Mouse (Mus musculus) liver, embryonic 12.5 days (tissue): Measurements from ENCODE around the gene Fars2. TPM values are rescaled to one million over a fixed set of nuclear protein-coding genes. Genes with fewer than 3 reads are reported as not detected.

Experiments used
- ATAC-seq: fragments of 200-750 bp; cut with Nextera tagmentation; 2 replicates; pipeline ENCODE4 v1.8.0; 2017; ENCODE audit warnings: moderate number of reproducible peaks, mild to moderate bottlenecking, moderate library complexity
- H3K27ac ChIP-seq: fragments of 300-500 bp; sonication (generic); 2 replicates; pipeline ENCODE4 v1.5.1; 2016; ENCODE audit warnings: mild to moderate bottlenecking
- H3K27me3 ChIP-seq: fragments of 300-500 bp; sonication (generic); replicated peaks from 2 replicates; pipeline ENCODE4 v1.6.1; 2016; ENCODE audit warnings: mild to moderate bottlenecking, moderate library complexity
- H3K36me3 ChIP-seq: fragments of 300-500 bp; sonication (generic); 2 replicates; pipeline ENCODE4 v1.6.1; 2016; ENCODE audit warnings: mild to moderate bottlenecking, moderate library complexity
- H3K4me1 ChIP-seq: fragments of 300-500 bp; sonication (generic); 2 replicates; pipeline ENCODE4 v1.6.1; 2016
- H3K4me2 ChIP-seq: fragments of 300-500 bp; sonication (generic); 2 replicates; pipeline ENCODE4 v1.6.1; 2016; ENCODE audit warnings: mild to moderate bottlenecking, moderate library complexity
- H3K4me3 ChIP-seq: fragments of 300-500 bp; sonication (generic); 2 replicates; pipeline ENCODE4 v1.5.1; 2016; ENCODE audit warnings: mild to moderate bottlenecking, moderate library complexity
- H3K9ac ChIP-seq: fragments of 300-500 bp; sonication (generic); 2 replicates; pipeline ENCODE4 v1.6.1; 2016; ENCODE audit warnings: mild to moderate bottlenecking, moderate library complexity
- H3K9me3 ChIP-seq: fragments of 300-500 bp; sonication (generic); replicated peaks from 2 replicates; pipeline ENCODE4 v1.6.1; 2016; ENCODE audit warnings: mild to moderate bottlenecking, moderate library complexity
- WGBS: fragments of 180-500 bp; shearing (Covaris S2); methylation state at CpG from one replicate; pipeline ENCODE4 v1.1.7; 2016; ENCODE audit not compliant: insufficient replicate concordance; 5-methylcytosine and 5-hydroxymethylcytosine counted together
- polyA plus RNA-seq: library from polyadenylated mRNA; unstranded; fragments of >200 nt; fragmentation: Nextera tagmentation; extraction: Ambion mirVana; gene quantifications from 2 replicates; pipeline ENCODE4 v1.2.1, GENCODE M21; 2016

Fars2 gene
- polyA plus RNA-seq, 1 experiment from 2014 or later = 31.0 TPM

GRCm38 (mm10) chr13:36276194-36276593 lies 159.0 kb downstream of the Fars2 start:
- H3K4me3 ChIP-seq = no peak overlapping the region
- peaks cover 4% of the 10 kb centered on the region; the same call in 1 of the 2 replicates for H3K4me1 ChIP-seq
- no peaks in the 10 kb centered on the region for H3K9me3 ChIP-seq
- 68% methylated on average over 2 of the region's 2 CpGs for WGBS
- no peaks in the 10 kb centered on the region for H3K36me3 ChIP-seq
- no peak for ATAC-seq
- no peak overlapping the region for H3K4me2 ChIP-seq
- H3K27me3 ChIP-seq = no peaks in the 10 kb centered on the region
- H3K27ac ChIP-seq = no peak overlapping the region
- H3K9ac ChIP-seq = no peak overlapping the region

GRCm38 (mm10) chr13:36282018-36282417 lies 164.8 kb downstream of the Fars2 start:
- 5% methylated on average over 6 of the region's 6 CpGs for WGBS
- no peak overlapping the region for H3K9ac ChIP-seq
- no peaks in the 10 kb centered on the region for H3K9me3 ChIP-seq
- H3K36me3 ChIP-seq = no peaks in the 10 kb centered on the region
- H3K4me2 ChIP-seq = no peak overlapping the region
- H3K27me3 ChIP-seq = no peaks in the 10 kb centered on the region
- no peak overlapping the region for H3K4me3 ChIP-seq
- no peak for ATAC-seq
- 0 out of 2 replicates have a peak, but pooled peaks cover 2% of the 10 kb centered on the region for H3K4me1 ChIP-seq
- H3K27ac ChIP-seq = no peak overlapping the region

- no peaks in the 10 kb centered on the region for H3K36me3 ChIP-seq
- ATAC-seq = no peak
- H3K4me2 ChIP-seq = no peak overlapping the region
- no peak overlapping the region for H3K4me3 ChIP-seq
- no peak overlapping the region for H3K9ac ChIP-seq
- no peak overlapping the region for H3K27ac ChIP-seq
- WGBS = 68% methylated on average over 7 of the region's 7 CpGs
- no peaks in the 10 kb centered on the region for H3K27me3 ChIP-seq
- H3K4me1 ChIP-seq = 0 out of 2 replicates have a peak, but pooled peaks cover 2% of the 10 kb centered on the region
- no peaks in the 10 kb centered on the region for H3K9me3 ChIP-seq
These were observed 165.8 kb downstream of the Fars2 start for GRCm38 (mm10) chr13:36282785-36283544.

- H3K4me2 ChIP-seq = no peak overlapping the region
- WGBS = 84% methylated on average over 7 of the region's 7 CpGs
- no peak overlapping the region for H3K27ac ChIP-seq
- no peak overlapping the region for H3K9ac ChIP-seq
- no peaks in the 10 kb centered on the region for H3K9me3 ChIP-seq
- H3K4me1 ChIP-seq = 0 out of 2 replicates have a peak, but pooled peaks cover 2% of the 10 kb centered on the region
- H3K4me3 ChIP-seq = no peak overlapping the region
- no peak for ATAC-seq
- no peaks in the 10 kb centered on the region for H3K27me3 ChIP-seq
- H3K36me3 ChIP-seq = no peaks in the 10 kb centered on the region
These were observed 166.4 kb downstream of the Fars2 start for GRCm38 (mm10) chr13:36283545-36284067.

- ATAC-seq = no peak
- Histone ChIP-seq H3K9me3 (no peaks in the 10 kb centered on the region), H3K4me2 (no peak overlapping the region), H3K27ac (no peak overlapping the region), H3K27me3 (no peaks in the 10 kb centered on the region), H3K9ac (no peak overlapping the region), H3K4me1 (0 out of 2 replicates have a peak, but pooled peaks cover 2% of the 10 kb centered on the region), H3K4me3 (no peak overlapping the region), H3K36me3 (no peaks in the 10 kb centered on the region)
- 73% methylated on average over 1 of the region's 1 CpGs for WGBS
These were observed 166.9 kb downstream of the Fars2 start for GRCm38 (mm10) chr13:36284097-36284496.

GRCm38 (mm10) chr13:36285235-36285634 lies 168.0 kb downstream of the Fars2 start:
- 69% methylated on average over 2 of the region's 2 CpGs for WGBS
- no peak overlapping the region for H3K27ac ChIP-seq
- no peak overlapping the region for H3K9ac ChIP-seq
- no peaks in the 10 kb centered on the region for H3K27me3 ChIP-seq
- no peaks in the 10 kb centered on the region for H3K9me3 ChIP-seq
- 0 out of 2 replicates have a peak, but pooled peaks cover 2% of the 10 kb centered on the region for H3K4me1 ChIP-seq
- no peak overlapping the region for H3K4me2 ChIP-seq
- no peaks in the 10 kb centered on the region for H3K36me3 ChIP-seq
- no peak for ATAC-seq
- H3K4me3 ChIP-seq = no peak overlapping the region

- Histone ChIP-seq H3K27ac (no peak overlapping the region), H3K4me1 (no peaks in the 10 kb centered on the region), H3K27me3 (no peaks in the 10 kb centered on the region), H3K4me3 (no peak overlapping the region), H3K36me3 (no peaks in the 10 kb centered on the region), H3K9me3 (no peaks in the 10 kb centered on the region), H3K4me2 (no peak overlapping the region), H3K9ac (no peak overlapping the region)
- WGBS = 73% methylated on average over 3 of the region's 3 CpGs
- no peak for ATAC-seq
These were observed 176.3 kb downstream of the Fars2 start for GRCm38 (mm10) chr13:36293511-36293910.

- Histone ChIP-seq H3K27me3 (no peaks in the 10 kb centered on the region), H3K9me3 (no peaks in the 10 kb centered on the region), H3K36me3 (no peaks in the 10 kb centered on the region), H3K4me1 (no peaks in the 10 kb centered on the region), H3K9ac (no peak overlapping the region), H3K4me2 (no peak overlapping the region), H3K4me3 (no peak overlapping the region), H3K27ac (no peak overlapping the region)
- 84% methylated on average over 5 of the region's 5 CpGs for WGBS
- ATAC-seq = no peak
These were observed 177.3 kb downstream of the Fars2 start for GRCm38 (mm10) chr13:36294503-36294902.

GRCm38 (mm10) chr13:36295848-36296247 lies 178.6 kb downstream of the Fars2 start:
- no peak for ATAC-seq
- no peak overlapping the region for H3K4me2 ChIP-seq
- no peaks in the 10 kb centered on the region for H3K9me3 ChIP-seq
- no peaks in the 10 kb centered on the region for H3K36me3 ChIP-seq
- H3K9ac ChIP-seq = no peak overlapping the region
- no peak overlapping the region for H3K4me3 ChIP-seq
- no peak overlapping the region for H3K27ac ChIP-seq
- no peaks in the 10 kb centered on the region for H3K27me3 ChIP-seq
- 77% methylated on average over 6 of the region's 6 CpGs for WGBS
- no peaks in the 10 kb centered on the region for H3K4me1 ChIP-seq

GRCm38 (mm10) chr13:36296574-36296973 lies 179.4 kb downstream of the Fars2 start:
- Histone ChIP-seq H3K4me1 (no peaks in the 10 kb centered on the region), H3K27me3 (no peaks in the 10 kb centered on the region), H3K4me3 (no peak overlapping the region), H3K27ac (no peak overlapping the region), H3K9ac (no peak overlapping the region), H3K4me2 (no peak overlapping the region), H3K36me3 (no peaks in the 10 kb centered on the region), H3K9me3 (no peaks in the 10 kb centered on the region)
- ATAC-seq = no peak
- WGBS = 58% methylated on average over 4 of the region's 4 CpGs

GRCm38 (mm10) chr13:36297950-36298781 lies 181.0 kb downstream of the Fars2 start:
- Histone ChIP-seq H3K27ac (no peak overlapping the region), H3K9ac (no peak overlapping the region), H3K36me3 (no peaks in the 10 kb centered on the region), H3K27me3 (no peaks in the 10 kb centered on the region), H3K4me2 (no peak overlapping the region), H3K4me1 (no peaks in the 10 kb centered on the region), H3K4me3 (no peak overlapping the region), H3K9me3 (no peaks in the 10 kb centered on the region)
- no peak for ATAC-seq
- 62% methylated on average over 3 of the region's 3 CpGs for WGBS

- ATAC-seq = no peak
- Histone ChIP-seq H3K4me3 (no peak overlapping the region), H3K27me3 (no peaks in the 10 kb centered on the region), H3K27ac (no peak overlapping the region), H3K4me2 (no peak overlapping the region), H3K9me3 (no peaks in the 10 kb centered on the region), H3K36me3 (no peaks in the 10 kb centered on the region), H3K9ac (no peak overlapping the region), H3K4me1 (no peaks in the 10 kb centered on the region)
These were observed 181.5 kb downstream of the Fars2 start for GRCm38 (mm10) chr13:36298782-36299031.
